Mouse (Mus musculus): ENCODE results near the gene Pcnp. TPM values are rescaled to one million over a fixed set of nuclear protein-coding genes. Genes with fewer than 3 reads are reported as not detected.
"Not testable (repeated sequence)": the region's sequence is repeated elsewhere in the genome, so short reads cannot be mapped to it uniquely, and the experiment has no call there.

Gene Pcnp
- 116 and 120 TPM in 2 replicates for total RNA-seq (2017)

DNA sequence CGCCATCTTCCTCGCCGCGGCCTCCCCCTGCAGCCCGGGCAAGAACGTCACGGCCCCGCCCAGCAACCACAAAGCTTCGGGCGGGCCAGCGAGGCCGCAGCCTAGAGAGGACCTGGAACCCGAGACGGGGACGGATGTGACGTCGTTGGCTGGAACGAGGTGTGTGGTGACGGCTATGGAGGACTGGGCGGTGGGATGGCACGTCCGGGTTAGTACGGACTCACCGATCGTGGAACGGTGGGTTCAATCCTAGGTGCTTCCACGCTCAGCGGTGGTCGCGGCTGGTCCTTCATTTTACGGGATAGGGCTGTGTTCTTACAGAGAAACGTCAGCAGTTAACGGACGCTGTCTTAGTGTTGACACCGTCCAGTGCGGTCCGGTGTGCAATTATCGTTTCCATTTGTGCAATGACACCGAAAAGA is at the start of gene Pcnp:
TSS of gene Pcnp (minus strand) at position 79 of the 422 bp plus-strand sequence.
- ATAC-seq (replicated peaks; ENCODE audit: low read depth, poor library complexity, severe bottlenecking), result peak; percentile 97

DNA sequence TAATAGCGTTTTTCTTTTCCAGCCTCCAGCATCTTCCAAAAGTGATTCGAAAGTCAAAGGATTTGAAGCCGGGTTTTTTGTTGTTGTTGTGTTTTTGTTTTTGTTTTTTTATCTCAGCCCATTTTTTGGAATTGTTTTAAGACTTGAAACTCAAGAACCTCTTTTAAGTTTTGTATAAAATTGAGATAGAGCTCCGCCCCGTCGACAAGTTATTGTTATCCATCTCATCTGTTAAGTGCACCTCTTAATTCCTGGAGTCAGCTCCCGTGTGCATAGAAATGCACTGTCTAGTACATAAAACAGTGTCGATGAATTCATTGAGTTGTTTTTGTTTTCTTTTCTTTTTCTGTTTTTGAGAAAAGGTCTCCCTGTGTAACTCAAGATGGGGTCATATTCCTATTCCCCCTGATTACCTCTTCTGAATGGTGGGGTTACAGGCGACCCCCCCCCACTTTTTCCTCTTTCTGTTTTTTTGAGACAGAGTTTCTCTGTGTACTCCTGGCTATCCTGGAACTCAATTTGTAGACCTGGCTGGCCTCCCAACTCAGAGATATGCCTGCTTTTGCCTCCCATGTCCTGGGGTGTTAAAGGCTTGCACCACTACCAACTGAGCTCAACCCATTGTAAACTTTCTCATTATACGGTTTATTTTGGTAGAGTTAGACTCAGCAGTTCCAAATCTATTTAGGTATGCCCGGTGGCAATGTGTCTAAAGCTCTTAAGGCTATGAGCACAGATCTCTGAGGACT is 46.8 kb upstream of the Pcnp start:
- no peak for ATAC-seq (replicated peaks; ENCODE audit: low read depth, poor library complexity, severe bottlenecking)

DNA sequence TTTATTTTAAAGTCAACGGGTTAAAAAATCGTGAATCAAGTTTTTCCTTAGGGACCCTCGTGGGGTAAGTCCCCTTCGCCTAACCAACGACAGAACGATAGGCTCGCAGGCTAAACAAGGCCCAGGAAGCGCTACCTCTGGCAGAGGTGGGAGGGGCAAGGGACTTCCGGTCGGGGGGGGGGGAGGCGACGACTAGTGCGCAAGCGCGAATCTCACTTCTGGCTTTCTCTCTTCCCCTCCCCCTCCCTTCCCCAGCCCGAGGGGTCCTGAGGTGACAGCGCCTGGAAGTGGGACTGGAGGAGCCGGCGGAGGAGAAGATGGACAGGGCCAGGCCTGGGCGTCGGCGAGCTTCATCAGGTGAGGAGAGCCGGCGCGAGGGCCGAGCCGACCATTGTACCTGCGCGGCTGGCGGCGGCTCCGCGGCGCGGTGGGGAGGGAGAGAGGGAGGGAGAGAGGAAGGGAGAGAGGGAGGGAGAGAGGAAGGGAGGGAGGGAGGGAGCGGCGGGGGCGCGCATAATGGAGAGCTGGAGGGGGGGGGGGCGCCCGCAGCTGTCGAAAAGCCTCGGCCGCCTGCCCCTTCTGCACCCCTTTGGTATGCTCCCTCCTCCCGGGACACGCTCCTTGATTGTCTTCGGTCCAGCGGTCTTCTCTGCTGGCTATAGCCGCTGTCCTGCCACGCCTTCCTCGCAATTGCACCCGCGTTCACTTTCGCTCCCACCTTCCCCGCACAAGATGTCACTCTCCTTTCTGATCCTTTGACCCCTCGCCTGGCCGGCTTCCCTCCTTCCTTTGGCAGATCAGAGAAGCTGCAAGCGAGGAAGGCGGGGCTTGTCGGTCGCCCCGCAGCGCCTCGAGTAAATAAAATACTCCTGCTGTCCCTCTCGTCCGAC is 45.9 kb upstream of the Pcnp start:
- peak; percentile 76 for ATAC-seq (replicated peaks; ENCODE audit: low read depth, poor library complexity, severe bottlenecking)

DNA sequence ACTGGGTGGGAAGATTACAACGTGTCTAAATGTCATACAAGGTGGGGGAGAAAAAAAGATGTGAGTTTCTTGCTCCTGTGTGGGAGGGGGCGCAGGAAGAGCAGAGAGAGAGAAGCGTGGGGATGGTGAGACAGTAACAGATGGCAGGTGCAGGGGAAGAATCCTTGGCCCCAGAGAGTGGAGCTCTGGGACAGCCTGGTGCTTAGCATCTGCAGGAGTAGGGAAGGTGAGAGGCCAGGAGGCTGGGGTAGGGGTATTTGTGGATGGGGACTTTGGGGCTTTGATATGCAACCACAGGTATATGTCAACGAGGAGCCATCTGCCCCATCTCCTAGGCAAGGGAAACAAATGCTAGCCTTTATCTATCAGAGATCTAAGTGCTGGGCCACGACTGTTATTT is 45.0 kb upstream of the Pcnp start:
- no peak for ATAC-seq (replicated peaks; ENCODE audit: low read depth, poor library complexity, severe bottlenecking)

DNA sequence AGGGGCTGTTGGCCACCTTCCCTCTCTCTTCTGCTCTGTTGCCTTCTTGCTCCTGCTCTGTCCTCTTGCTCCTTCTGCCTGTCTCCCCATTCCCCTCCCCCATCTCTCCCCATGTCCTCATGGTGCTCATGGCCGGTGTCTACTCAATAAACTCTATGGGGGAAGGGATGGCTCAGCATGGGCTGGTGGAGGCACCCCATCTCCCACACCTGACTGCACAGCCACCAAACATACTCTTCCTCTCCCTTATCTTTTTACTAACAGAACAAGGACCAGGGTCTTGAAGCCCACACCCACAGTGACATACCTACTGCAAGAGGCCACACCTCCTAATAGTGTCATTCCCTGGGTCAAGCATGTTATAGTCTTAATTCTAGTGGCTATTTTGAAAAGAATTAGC is 44.6 kb upstream of the Pcnp start:
- no peak for ATAC-seq (replicated peaks; ENCODE audit: low read depth, poor library complexity, severe bottlenecking)

DNA sequence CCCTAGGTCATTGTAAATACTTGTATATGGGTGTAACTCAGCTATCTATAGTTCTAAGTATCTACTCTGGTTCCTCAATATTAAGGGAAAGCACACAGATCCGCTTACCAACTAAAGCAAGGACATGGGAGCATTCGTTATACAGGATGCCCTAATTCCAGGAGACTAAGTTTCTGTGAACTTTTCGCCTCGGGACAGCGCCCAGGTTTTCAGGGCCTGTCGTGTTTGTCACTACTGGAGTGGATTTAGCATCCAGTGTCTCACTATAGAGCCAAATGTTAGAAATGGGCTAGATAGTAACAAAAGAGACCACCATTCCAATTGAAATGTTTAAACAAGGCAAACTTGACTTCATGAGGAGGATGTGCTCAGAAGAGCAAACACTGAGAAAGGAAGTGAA is 43.6 kb upstream of the Pcnp start:
- not testable (repeated sequence) for ATAC-seq (replicated peaks; ENCODE audit: low read depth, poor library complexity, severe bottlenecking)

DNA sequence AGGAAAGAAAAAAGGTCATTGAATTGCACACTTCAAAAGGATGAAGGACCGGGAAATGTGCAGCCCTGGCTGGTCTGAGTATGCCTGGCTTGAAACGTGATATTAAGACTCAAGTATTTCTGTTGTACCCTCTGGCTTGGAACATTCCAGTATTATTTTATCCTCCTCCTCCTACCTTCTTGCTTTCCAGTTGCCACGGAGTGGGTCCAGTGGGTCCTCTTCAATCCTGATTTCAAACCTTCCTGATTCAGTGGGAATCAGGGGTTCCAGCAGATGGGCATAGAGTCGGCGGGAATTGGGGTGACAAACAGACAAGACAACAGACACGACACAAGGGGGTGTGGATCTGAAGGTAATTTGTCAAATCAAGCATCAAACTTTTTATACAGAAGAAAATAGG is 43.0 kb upstream of the Pcnp start:
- no peak for ATAC-seq (replicated peaks; ENCODE audit: low read depth, poor library complexity, severe bottlenecking)

DNA sequence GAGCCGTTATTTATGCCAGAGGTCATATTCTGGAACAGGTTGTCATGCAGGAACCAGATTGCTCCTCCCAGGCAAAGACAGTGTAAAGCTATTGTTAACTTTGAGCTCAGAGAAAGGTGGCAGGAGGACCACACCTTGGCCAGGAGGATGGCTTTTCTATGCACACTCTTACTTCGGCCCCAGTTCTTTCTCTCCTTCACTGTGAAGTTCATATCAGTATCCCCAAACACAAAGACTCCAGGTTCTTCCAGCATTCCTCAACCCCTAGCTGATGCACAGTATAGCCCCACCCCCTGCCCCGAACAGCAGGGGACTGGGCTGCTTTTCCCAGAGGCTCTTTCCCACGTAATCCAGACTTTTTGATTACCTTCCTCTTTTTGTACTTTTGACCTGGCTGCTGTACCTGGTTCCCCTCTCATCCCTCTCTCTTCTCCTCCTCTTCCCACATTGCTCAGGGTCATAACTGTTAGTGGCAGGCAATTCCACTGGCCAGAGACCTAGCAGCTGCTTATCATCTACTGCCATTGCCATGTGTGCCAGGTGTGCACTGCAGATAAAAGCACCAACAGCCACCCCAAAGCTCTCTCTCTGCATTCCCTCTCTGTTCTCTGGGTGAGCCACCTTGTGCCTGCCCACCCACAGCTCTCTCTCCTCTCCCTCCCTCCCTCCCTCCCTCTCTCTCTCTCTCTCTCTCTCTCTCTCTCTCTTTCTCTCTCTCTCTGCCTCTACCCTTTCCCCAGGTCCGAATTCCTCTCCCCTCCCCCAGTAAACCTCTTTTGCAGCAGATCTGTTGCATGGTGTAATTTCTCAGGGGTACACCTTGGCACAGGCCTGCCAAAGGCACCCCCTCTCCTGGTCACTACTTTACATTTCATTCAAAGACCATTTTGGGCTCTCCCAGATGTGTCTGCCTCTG is 42.0 kb upstream of the Pcnp start:
- peak; percentile 60 for ATAC-seq (replicated peaks; ENCODE audit: low read depth, poor library complexity, severe bottlenecking)

DNA sequence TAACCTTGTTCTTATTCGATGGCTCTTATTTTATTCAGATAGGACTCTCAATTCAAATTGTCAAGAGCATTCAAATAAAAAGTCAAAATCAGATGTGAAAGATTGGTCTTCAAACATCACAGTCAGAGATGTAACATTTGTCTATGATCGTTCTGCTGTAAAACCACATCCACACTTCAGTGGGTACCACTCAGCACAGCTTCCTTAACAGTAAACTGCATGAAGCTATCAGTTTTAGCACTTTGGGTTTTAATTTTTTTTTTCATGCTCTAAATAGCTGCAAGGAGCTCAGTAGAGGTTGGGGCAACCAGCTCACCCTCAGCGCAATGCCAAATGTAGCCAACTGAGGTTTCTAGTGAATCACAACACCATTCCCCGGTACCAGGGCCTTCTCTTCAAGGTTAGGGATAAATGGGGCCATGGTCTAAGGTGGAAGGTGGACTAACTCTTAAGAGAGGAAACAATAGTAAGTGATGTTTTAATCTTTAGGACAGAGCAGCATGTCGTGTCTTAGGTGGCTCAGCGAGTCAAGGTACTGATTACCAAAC is 39.1 kb upstream of the Pcnp start:
- ATAC-seq (replicated peaks; ENCODE audit: low read depth, poor library complexity, severe bottlenecking), result no peak

DNA sequence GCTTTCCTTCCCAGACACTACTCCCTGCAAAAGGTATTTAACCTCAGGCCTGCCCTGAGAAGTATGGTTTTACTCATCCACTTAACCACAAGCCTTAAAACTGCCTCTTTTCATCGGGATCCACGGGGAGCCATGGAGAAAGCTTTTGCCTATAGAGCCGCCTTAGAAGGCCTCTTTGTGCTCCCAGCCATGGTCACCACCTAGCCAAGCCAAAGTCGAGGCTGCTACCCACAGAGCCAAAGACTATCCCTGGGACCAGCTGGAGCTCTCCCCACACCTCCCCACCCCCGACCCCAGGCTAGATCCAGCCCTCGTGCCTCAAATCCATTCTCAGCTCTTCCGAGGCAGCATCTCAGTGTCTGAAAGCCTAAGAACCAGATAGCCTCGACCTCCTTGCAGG is 36.6 kb upstream of the Pcnp start:
- ATAC-seq (replicated peaks; ENCODE audit: low read depth, poor library complexity, severe bottlenecking), result no peak

DNA sequence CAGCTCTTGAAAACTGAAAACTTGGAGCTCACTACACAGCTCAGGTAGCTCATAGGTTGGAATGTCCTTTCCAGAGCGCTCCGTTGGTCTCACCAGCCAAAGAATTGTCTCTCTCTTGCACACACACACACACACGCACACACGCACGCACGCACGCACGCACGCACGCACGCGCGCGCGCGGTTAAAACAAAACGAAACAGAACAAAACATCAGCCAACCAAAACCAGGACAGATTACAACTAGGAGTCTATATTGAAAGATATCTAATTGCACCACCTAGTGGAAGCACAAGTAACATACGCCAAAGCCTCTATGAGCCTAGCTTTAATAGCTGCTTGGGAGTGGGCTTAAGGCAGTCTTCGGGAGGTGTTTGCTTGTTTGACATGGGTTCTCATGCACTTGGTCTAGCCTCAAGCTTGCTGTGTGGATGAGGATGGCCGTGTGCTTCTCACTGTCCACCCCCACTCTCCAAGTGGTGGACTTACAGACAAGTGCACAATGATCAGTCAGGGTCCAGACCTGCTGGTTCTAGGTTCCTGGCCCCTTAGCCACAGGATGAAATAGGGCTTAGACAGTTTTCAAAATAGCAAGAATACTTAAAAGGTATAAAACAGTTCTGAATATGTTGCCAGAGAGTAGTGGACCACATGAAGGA is 34.9 kb upstream of the Pcnp start:
- peak; percentile 96 for ATAC-seq (replicated peaks; ENCODE audit: low read depth, poor library complexity, severe bottlenecking)

DNA sequence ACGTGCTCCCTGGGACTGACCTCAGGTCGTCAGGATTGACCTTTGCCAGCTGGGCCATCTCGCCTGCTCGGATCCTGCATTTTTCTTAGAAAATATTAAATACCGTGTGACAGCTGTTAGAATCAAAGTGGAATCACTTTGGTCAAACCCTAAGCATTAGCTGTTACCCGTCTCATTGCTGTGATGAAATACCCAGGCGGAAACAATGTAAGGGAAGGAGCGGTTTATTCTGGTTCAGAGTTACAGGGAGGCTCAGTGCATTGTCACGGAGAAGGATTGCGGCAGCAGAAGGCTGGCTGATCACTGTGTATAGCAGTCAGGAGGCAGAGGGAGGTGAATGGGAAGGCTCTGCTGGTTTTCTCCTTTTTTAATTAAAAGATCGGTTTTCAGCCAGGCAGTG is 33.4 kb upstream of the Pcnp start:
- no peak for ATAC-seq (replicated peaks; ENCODE audit: low read depth, poor library complexity, severe bottlenecking)

DNA sequence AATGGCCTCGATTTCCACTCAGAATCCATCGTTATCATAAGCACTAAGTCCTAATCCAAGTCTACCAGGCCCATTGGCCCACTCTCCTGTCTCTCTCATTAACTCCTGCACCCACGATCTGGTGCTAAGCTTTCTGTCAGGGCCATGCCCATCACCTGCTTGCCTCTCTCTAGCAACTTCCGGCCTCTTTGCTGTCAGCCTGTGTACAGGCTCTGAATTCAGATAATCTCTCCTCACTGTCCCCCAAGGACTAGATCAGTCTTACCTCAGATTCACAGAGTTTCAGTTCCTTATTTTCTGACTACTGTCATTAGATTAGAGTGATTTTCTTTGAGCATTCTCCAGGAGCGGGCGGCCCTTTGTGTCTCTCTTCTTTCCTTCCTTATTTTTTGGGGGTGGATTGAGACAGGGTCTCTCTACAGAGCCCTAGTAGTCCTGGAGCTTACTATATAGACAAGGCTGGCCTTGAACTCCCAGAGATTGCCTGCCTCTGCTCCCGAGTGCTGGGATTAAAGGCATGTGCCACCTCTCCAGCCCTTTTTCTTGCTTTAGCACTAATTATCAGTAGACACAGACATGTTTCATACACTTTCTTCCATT is 32.6 kb upstream of the Pcnp start:
- ATAC-seq (replicated peaks; ENCODE audit: low read depth, poor library complexity, severe bottlenecking), result peak; percentile 64

DNA sequence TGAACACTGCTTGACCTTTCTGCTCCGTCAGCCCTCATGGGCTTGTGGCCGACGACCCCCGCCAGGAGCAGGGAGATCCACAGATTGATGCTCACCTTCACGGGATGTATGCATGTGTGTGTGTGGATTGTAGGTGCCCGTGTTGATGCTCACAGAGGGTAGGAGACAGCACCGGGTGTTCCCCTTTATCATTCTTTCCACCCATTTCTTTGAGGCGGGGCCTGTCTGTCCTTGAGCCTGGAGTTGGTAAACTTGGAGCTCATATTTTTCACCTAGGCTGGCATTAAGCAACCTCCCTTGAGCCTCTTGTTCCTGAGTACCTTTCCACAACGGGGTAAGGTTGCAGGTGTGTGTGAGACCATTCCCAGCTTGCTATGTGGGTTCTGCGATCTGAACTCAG is 28.6 kb upstream of the Pcnp start:
- ATAC-seq (replicated peaks; ENCODE audit: low read depth, poor library complexity, severe bottlenecking), result no peak

DNA sequence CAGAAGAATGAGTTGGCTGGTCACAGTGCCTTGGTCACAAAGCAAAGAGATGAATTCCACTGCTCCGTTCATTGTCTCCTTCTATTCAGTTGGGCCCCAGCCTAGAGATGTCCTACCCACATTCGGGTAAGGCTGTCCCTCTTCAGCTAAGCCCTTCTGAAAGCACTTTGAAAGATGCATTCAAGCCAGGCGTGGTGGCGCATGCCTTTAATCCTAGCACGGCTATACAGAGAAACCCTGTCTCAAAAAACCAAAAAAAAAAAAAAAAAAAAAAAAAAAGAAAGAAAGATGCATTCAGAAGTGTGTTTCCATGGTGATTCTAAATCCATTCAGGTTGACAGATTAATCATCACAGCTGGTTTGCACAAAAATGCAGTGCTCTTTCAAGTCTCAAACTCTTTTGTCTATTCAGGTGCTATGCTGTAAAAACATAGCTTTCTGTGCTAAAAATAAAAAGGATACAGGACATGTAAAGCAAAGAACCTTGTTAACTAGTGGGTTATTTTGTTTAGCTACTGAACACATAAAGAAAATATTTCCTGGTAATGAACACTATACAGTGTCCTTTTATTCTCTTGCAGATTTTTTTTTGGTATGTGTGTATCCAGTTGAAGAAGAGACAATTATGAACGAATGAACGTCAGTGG is 27.5 kb upstream of the Pcnp start:
- no peak for ATAC-seq (replicated peaks; ENCODE audit: low read depth, poor library complexity, severe bottlenecking)

DNA sequence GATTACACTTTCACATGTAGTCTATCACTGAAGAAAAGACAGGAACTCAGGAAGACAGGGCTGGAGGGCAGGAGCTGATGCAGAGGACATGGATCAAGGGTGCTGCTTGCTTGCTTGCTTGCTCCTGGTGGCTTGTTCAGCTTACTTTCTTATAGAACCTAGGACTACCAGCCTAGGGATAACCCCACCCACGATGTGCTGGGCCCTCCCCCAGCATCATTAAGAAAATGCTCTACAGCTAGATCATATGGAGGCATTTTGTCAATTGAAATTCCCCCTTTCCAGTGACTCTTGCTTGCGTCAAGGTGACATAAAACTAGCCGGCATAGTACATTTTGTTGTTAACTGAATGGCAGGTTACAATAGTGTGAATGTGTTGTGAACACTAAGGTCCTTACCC is 26.4 kb upstream of the Pcnp start:
- ATAC-seq (replicated peaks; ENCODE audit: low read depth, poor library complexity, severe bottlenecking), result no peak

DNA sequence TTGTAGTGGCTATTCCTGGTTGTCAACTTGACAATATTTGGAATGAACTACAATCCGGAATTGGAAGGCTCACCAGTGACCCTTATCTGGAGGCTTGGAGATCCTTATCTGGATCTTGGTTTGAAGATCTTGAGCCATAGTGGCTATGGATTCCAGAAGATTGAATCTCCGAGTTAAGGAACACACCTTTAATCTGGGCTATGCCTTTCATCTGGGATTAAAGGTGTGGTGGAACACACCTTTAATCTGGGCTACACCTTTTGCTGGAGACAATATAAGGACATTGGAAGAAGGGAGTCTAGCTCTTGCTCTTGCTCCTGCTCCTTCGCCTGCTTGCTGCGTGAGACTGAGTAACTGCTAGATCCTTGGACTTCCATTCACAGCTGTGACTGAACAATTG is 18.5 kb upstream of the Pcnp start, which contains the start of gene Senp7:
TSS of gene Senp7 (plus strand) at position 301 of the 400 bp plus-strand sequence.
- not testable (repeated sequence) for ATAC-seq (replicated peaks; ENCODE audit: low read depth, poor library complexity, severe bottlenecking)

DNA sequence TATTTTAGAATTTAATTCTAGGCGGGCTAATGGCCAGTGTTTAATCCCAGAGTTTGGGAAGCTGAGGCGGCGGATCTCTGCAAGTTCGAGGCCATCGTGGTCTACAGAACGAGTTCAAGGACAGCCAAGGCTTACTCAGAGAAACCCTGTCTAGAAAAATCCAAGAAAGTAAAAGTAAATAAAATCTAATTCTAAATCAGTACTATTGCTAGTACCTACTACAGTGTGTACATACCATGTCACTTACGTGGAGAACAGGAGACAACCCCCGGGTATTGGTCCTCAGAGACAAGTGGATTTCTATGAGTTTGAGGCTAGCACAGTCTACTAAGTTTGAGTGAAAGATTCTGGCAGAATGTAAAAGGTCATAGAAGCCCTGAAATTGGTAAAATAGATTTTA is 8.6 kb upstream of the Pcnp start:
- 0 out of 2 replicates have a peak, but pooled peaks have one; percentile 4 for ATAC-seq (replicated peaks; ENCODE audit: low read depth, poor library complexity, severe bottlenecking)

Data from common myeloid progenitor, adult 5-6 weeks (primary cell).